In genomic region chr1:20605489-20605888, GRCm38 (mm10) we compare ENCODE assay signal across 23 mouse cellular contexts. TPM values are rescaled to one million over a fixed set of nuclear protein-coding genes. Genes with fewer than 3 reads are reported as not detected.
A peak's percentile ranks its signal among the peaks of the same experiment; 100 is the strongest.
DNase-seq lines count a peak whose midpoint lies in the region; ATAC-seq and TF ChIP-seq lines count a peak whose summit lies in the region.
"Had no signal": no experiment of that assay in that cellular context is flagged by ENCODE, and none has a peak within 500 bp of the region (broad histone marks: within the 10 kb centered on the region; RNA-seq: fewer than 3 reads in every experiment).

No protein-coding gene starts in this region.

- H3K36me3 ChIP-seq in forebrain, embryonic 14.5 days (ENCODE audit: control insufficient read depth, insufficient read depth, low read length), result no peaks in the 10 kb centered on the region
- H3K36me3 ChIP-seq in forebrain, embryonic 15.5 days, result no peaks in the 10 kb centered on the region
- peaks cover 12% of the 10 kb centered on the region for H3K36me3 ChIP-seq in kidney, adult 2 months (ENCODE audit: control insufficient read depth, insufficient read depth, low read length)
- no peaks in the 10 kb centered on the region for H3K36me3 ChIP-seq in kidney, embryonic 15.5 days
- H3K36me3 ChIP-seq: embryonic facial prominence, embryonic 13.5 days; forebrain, embryonic 12.5 days; G1E; heart, embryonic 13.5 days; hindbrain, embryonic 13.5 days had no signal

- WGBS in forebrain, embryonic 14.5 days, result 49% methylated on average over 2 of the region's 2 CpGs
- WGBS in forebrain, embryonic 15.5 days, result 60% methylated on average over 2 of the region's 2 CpGs
- WGBS in kidney, adult 2 months, result 39% methylated on average over 2 of the region's 2 CpGs
- 47% methylated on average over 2 of the region's 2 CpGs for WGBS in kidney, embryonic 15.5 days

- POLR2A ChIA-PET in Patski (lab: Charles Lee), result interaction anchor here (1.0 kb wide), 1 partner anchor 13 kb away, joined by 4 read pairs; no protein-coding TSS in a partner anchor

- H3K9me3 ChIP-seq in forebrain, embryonic 14.5 days (replicated peaks; ENCODE audit: control insufficient read depth, low read length), result no peaks in the 10 kb centered on the region
- H3K9me3 ChIP-seq in forebrain, embryonic 15.5 days, result no peaks in the 10 kb centered on the region
- H3K9me3 ChIP-seq in kidney, embryonic 15.5 days (replicated peaks), result no peaks in the 10 kb centered on the region
- H3K9me3 ChIP-seq: G1E; heart, embryonic 13.5 days; hindbrain, embryonic 13.5 days had no signal

- H3K9ac ChIP-seq in forebrain, embryonic 14.5 days (ENCODE audit: low read length), result no peak overlapping the region
- H3K9ac ChIP-seq in forebrain, embryonic 15.5 days (replicated peaks), result no peak overlapping the region
- no peak overlapping the region for H3K9ac ChIP-seq in kidney, embryonic 15.5 days
- H3K9ac ChIP-seq: embryonic facial prominence, embryonic 13.5 days; forebrain, embryonic 12.5 days; heart, embryonic 13.5 days; hindbrain, embryonic 13.5 days had no signal

- H3K27ac ChIP-seq in forebrain, embryonic 14.5 days (ENCODE audit: low read depth, low read length), result no peak overlapping the region
- no peak overlapping the region for H3K27ac ChIP-seq in forebrain, embryonic 15.5 days (replicated peaks)
- H3K27ac ChIP-seq in kidney, adult 2 months (ENCODE audit: insufficient read depth, low read depth, low read length), result peak overlapping the region; percentile 38; the same call in 1 of the 2 replicates
- peak overlapping the region; percentile 28; the same call in 1 of the 2 replicates for H3K27ac ChIP-seq in kidney, embryonic 15.5 days
- H3K27ac ChIP-seq: embryonic facial prominence, embryonic 13.5 days; forebrain, embryonic 12.5 days; heart, embryonic 13.5 days; hindbrain, embryonic 13.5 days had no signal

- peak; percentile 20; the same call in 1 of the 2 replicates for ATAC-seq in forebrain, embryonic 14.5 days
- no peak for ATAC-seq in forebrain, embryonic 15.5 days (replicated peaks)
- ATAC-seq in kidney, embryonic 15.5 days (replicated peaks; ENCODE audit: low FRiP score), result peak; percentile 60; the same call in 1 of the 2 replicates
- ATAC-seq in Patski, result peak; percentile 26
- ATAC-seq: CD4-positive, CD25-positive, alpha-beta regulatory T cell, adult 4 months had no signal

- peak; percentile 13 for DNase-seq in forebrain, embryonic 14.5 days (ENCODE audit: low spot score)
- DNase-seq in kidney, adult 2 months, result peak; percentile 55
- no peak for DNase-seq in kidney, postnatal 4 days
- DNase-seq in kidney, postnatal 10 days, result no peak
- peak; percentile 53 for DNase-seq in Patski (ENCODE audit: low read depth, low spot score)
- no peak for DNase-seq in thymus, postnatal 4 days
- DNase-seq: adrenal gland, postnatal 10 days; B cell, adult 2 months; cerebellum, adult 11-12 months; cerebellum, adult 9-11 months; cerebellum, postnatal 36 days; gastrocnemius, postnatal 36 days; heart, adult 11 months; heart, postnatal 36 days had no signal

- H3K4me3 ChIP-seq in forebrain, embryonic 14.5 days (ENCODE audit: low read depth, low read length), result no peak overlapping the region
- H3K4me3 ChIP-seq in forebrain, embryonic 15.5 days, result no peak overlapping the region
- H3K4me3 ChIP-seq in kidney, adult 2 months (ENCODE audit: insufficient read depth, low read depth, low read length), result no peak overlapping the region
- H3K4me3 ChIP-seq in kidney, embryonic 15.5 days (replicated peaks), result no peak overlapping the region
- H3K4me3 ChIP-seq: embryonic facial prominence, embryonic 13.5 days; forebrain, embryonic 12.5 days; heart, embryonic 13.5 days; hindbrain, embryonic 13.5 days had no signal

- no peaks in the 10 kb centered on the region for H3K4me1 ChIP-seq in forebrain, embryonic 14.5 days (ENCODE audit: control insufficient read depth, insufficient read depth, low read length)
- H3K4me1 ChIP-seq in forebrain, embryonic 15.5 days, result no peaks in the 10 kb centered on the region
- peaks cover 8% of the 10 kb centered on the region; the same call in 1 of the 2 replicates for H3K4me1 ChIP-seq in kidney, adult 2 months (ENCODE audit: control insufficient read depth, insufficient read depth, low read length)
- peaks cover 4% of the 10 kb centered on the region; the same call in 1 of the 2 replicates for H3K4me1 ChIP-seq in kidney, embryonic 15.5 days
- H3K4me1 ChIP-seq: embryonic facial prominence, embryonic 13.5 days; forebrain, embryonic 12.5 days; heart, embryonic 13.5 days; hindbrain, embryonic 13.5 days had no signal

- H3K27me3 ChIP-seq in forebrain, embryonic 14.5 days (replicated peaks; ENCODE audit: control insufficient read depth, insufficient read depth, low read length), result no peaks in the 10 kb centered on the region
- H3K27me3 ChIP-seq in forebrain, embryonic 15.5 days, result no peaks in the 10 kb centered on the region
- no peaks in the 10 kb centered on the region for H3K27me3 ChIP-seq in kidney, adult 2 months (replicated peaks; ENCODE audit: control insufficient read depth, insufficient read depth, low read length)
- no peaks in the 10 kb centered on the region for H3K27me3 ChIP-seq in kidney, embryonic 15.5 days
- H3K27me3 ChIP-seq in Patski, result no peaks in the 10 kb centered on the region
- H3K27me3 ChIP-seq: embryonic facial prominence, embryonic 13.5 days; forebrain, embryonic 12.5 days; heart, embryonic 13.5 days; hindbrain, embryonic 13.5 days had no signal

- in situ Hi-C loops in Patski (cut with MboI; ENCODE audit: low pct_unique_long_range_greater_than_20kb), result no loop called here

- no peak for TF ChIP-seq POLR2A in kidney, adult 2 months (IDR thresholded peaks at IDR 0.05; ENCODE audit: low read depth, low read length)

- no peak overlapping the region for H3K4me2 ChIP-seq in forebrain, embryonic 14.5 days (ENCODE audit: low read length)
- H3K4me2 ChIP-seq in forebrain, embryonic 15.5 days (replicated peaks), result no peak overlapping the region
- H3K4me2 ChIP-seq in kidney, embryonic 15.5 days, result no peak overlapping the region
- H3K4me2 ChIP-seq: embryonic facial prominence, embryonic 13.5 days; forebrain, embryonic 12.5 days; heart, embryonic 13.5 days; hindbrain, embryonic 13.5 days had no signal

- CTCF ChIA-PET in Patski (lab: Charles Lee), result interaction anchor here (0.7 to 1.1 kb wide), 3 partner anchors 10 to 133 kb away, joined by 3 read pairs; partner anchors contain the start of gene Pkhd1

- no peak for TF ChIP-seq CTCF in kidney, adult 2 months (conservative IDR thresholded peaks at IDR 0.05; ENCODE audit: insufficient read depth, insufficient read length, low read depth, low read length)
- no peak for TF ChIP-seq CTCF in Patski (IDR thresholded peaks at IDR 0.05)

RNA-seq across cellular contexts. Expression of gene Pkhd1, which starts 12.4 kb away (rescaled TPM):
- polyA plus RNA-seq in forebrain, embryonic 14.5 days (2014; fragmentation: Nextera tagmentation; extraction: Ambion mirVana), result 0.02 TPM in 1 of 2 replicates, not detected in the other
- polyA plus RNA-seq in forebrain, embryonic 15.5 days (2015; fragmentation: Nextera tagmentation; extraction: Ambion mirVana), result 0.03 TPM in 1 of 2 replicates, not detected in the other
- 17.3 and 21.3 TPM in 2 replicates for polyA plus RNA-seq in kidney, adult 2 months (2012; rRNA removed)
- 5.5 and 6.4 TPM in 2 replicates for polyA plus RNA-seq in kidney, embryonic 15.5 days (2015; fragmentation: Nextera tagmentation; extraction: Ambion mirVana)
- 58.4 TPM for polyA plus RNA-seq in Patski (2021)
- polyA plus RNA-seq: CD4-positive, CD25-positive, alpha-beta regulatory T cell, adult 4 months; embryonic facial prominence, embryonic 13.5 days; G1E; heart, embryonic 13.5 days; heart, postnatal 0 days; hindbrain, embryonic 13.5 days had no signal

Comparison
In these comparisons a context has a peak if more than half of its experiments do, and no peak if none do; other contexts are left out.
1. DNase-seq: peak in forebrain, embryonic 14.5 days (single experiment), kidney, adult 2 months (single experiment) and Patski (single experiment); none in kidney, postnatal 4 days (0 of 2), kidney, postnatal 10 days (single experiment) and thymus, postnatal 4 days (single experiment).
2. H3K27ac ChIP-seq: peak in kidney, adult 2 months (single experiment) and kidney, embryonic 15.5 days (single experiment); none in forebrain, embryonic 14.5 days (single experiment) and forebrain, embryonic 15.5 days (single experiment).